Mouse (Mus musculus): ENCODE results near the gene Wwc2. TPM values are rescaled to one million over a fixed set of nuclear protein-coding genes. Genes with fewer than 3 reads are reported as not detected.
A peak's percentile ranks its signal among the peaks of the same experiment; 100 is the strongest.

Wwc2 gene
- polyA plus RNA-seq, 1 experiment from 2014 or later: 5.1 TPM

GRCm38 (mm10) chr8:47933087-47933486 lies 57.6 kb downstream of the Wwc2 start:
- Histone ChIP-seq H3K4me3 (ENCODE audit: low read depth, low read length) (no peak overlapping the region), H3K4me1 (replicated peaks; ENCODE audit: control insufficient read depth, insufficient read depth) (peaks cover 4% of the 10 kb centered on the region), H3K36me3 (ENCODE audit: control insufficient read depth, insufficient read depth, low read length) (no peaks in the 10 kb centered on the region), H3K4me2 (replicated peaks; ENCODE audit: low read depth) (no peak overlapping the region), H3K27ac (replicated peaks) (no peak overlapping the region), H3K9me3 (ENCODE audit: control insufficient read depth, low read length) (no peaks in the 10 kb centered on the region), H3K27me3 (ENCODE audit: control insufficient read depth, insufficient read depth, low read length) (no peaks in the 10 kb centered on the region), H3K9ac (ENCODE audit: low read length) (no peak overlapping the region)
- no peak for ATAC-seq (ENCODE audit: low FRiP score, low TSS enrichment)
- 83% methylated on average over 3 of the region's 3 CpGs for WGBS
- TF ChIP-seq CTCF (IDR thresholded peaks at IDR 0.05; ENCODE audit: low read depth): no peak
- no peak for TF ChIP-seq EP300 (optimal IDR thresholded peaks at IDR 0.05)
- DNase-seq (ENCODE audit: low spot score): no peak

- H3K4me1 ChIP-seq (replicated peaks; ENCODE audit: control insufficient read depth, insufficient read depth): peaks cover 4% of the 10 kb centered on the region
- DNase-seq (ENCODE audit: low spot score) (peak; percentile 55), ATAC-seq (ENCODE audit: low FRiP score, low TSS enrichment) (peak; percentile 88)
- no peak for TF ChIP-seq EP300 (optimal IDR thresholded peaks at IDR 0.05)
- peak; percentile 53 for TF ChIP-seq CTCF (IDR thresholded peaks at IDR 0.05; ENCODE audit: low read depth)
- H3K9ac ChIP-seq (ENCODE audit: low read length): 0 out of 2 replicates have a peak overlapping the region, but pooled peaks have one; percentile 13
- H3K27ac ChIP-seq (replicated peaks): peak overlapping the region; percentile 5; the same call in 1 of the 2 replicates
- 13% methylated on average over 16 of the region's 16 CpGs for WGBS
- peak overlapping the region; percentile 31 for H3K4me2 ChIP-seq (replicated peaks; ENCODE audit: low read depth)
- H3K36me3 ChIP-seq (ENCODE audit: control insufficient read depth, insufficient read depth, low read length): no peaks in the 10 kb centered on the region
- H3K27me3 ChIP-seq (ENCODE audit: control insufficient read depth, insufficient read depth, low read length): no peaks in the 10 kb centered on the region
- H3K9me3 ChIP-seq (ENCODE audit: control insufficient read depth, low read length): no peaks in the 10 kb centered on the region
- no peak overlapping the region for H3K4me3 ChIP-seq (ENCODE audit: low read depth, low read length)
Measured at GRCm38 (mm10) chr8:47932028-47932790, 58.5 kb downstream of the Wwc2 start.

DNA sequence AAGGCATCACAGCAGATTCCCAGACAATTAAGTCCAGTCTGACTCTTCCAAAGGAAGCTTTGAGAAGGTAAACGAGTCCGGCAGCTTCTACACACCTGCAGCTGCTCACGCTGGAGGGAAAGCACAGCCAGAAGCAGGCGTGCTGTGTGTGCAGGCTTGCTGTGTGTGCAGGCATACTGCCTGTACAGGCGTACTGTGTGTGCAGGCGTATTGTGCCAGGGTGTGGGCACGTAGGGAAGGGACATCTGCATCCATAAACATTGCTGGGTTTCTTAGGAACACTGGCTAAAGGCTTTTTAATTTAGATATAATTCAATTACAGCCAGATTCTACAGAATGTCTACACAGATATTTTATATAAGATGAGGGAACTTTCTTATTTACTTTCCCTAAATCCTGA lies 59.4 kb downstream of the Wwc2 start:
- ATAC-seq (ENCODE audit: low FRiP score, low TSS enrichment) (no peak), DNase-seq (ENCODE audit: low spot score) (no peak)
- Histone ChIP-seq H3K9ac (ENCODE audit: low read length) (no peak overlapping the region), H3K27ac (replicated peaks) (no peak overlapping the region), H3K36me3 (ENCODE audit: control insufficient read depth, insufficient read depth, low read length) (no peaks in the 10 kb centered on the region), H3K4me2 (replicated peaks; ENCODE audit: low read depth) (no peak overlapping the region), H3K27me3 (ENCODE audit: control insufficient read depth, insufficient read depth, low read length) (no peaks in the 10 kb centered on the region), H3K9me3 (ENCODE audit: control insufficient read depth, low read length) (no peaks in the 10 kb centered on the region), H3K4me1 (replicated peaks; ENCODE audit: control insufficient read depth, insufficient read depth) (peaks cover 4% of the 10 kb centered on the region), H3K4me3 (ENCODE audit: low read depth, low read length) (no peak overlapping the region)
- TF ChIP-seq EP300 (optimal IDR thresholded peaks at IDR 0.05) (no peak), CTCF (IDR thresholded peaks at IDR 0.05; ENCODE audit: low read depth) (no peak)
- WGBS: 62% methylated on average over 7 of the region's 7 CpGs

DNA sequence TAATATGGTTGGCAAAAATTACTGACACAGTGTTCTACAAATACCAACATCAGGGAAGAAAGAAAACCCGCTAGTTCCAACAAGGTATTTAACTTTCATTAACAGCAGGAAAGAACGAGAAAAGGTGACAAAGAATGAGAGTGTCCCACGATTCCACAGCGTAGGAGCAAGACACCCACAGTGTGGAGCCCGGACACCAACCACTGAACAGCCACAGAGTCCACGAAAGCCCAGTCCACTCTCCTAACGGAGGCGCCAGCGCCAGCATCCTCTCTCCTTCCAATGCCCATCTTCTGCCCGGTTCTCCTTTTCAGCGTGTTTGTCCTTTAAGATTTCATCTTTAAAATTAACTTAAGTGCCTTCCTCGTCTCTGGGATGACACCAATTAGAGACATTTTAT lies 61.1 kb downstream of the Wwc2 start:
- Histone ChIP-seq H3K27me3 (ENCODE audit: control insufficient read depth, insufficient read depth, low read length) (no peaks in the 10 kb centered on the region), H3K9me3 (ENCODE audit: control insufficient read depth, low read length) (no peaks in the 10 kb centered on the region), H3K4me3 (ENCODE audit: low read depth, low read length) (no peak overlapping the region), H3K4me2 (replicated peaks; ENCODE audit: low read depth) (no peak overlapping the region), H3K9ac (ENCODE audit: low read length) (no peak overlapping the region), H3K27ac (replicated peaks) (no peak overlapping the region), H3K36me3 (ENCODE audit: control insufficient read depth, insufficient read depth, low read length) (no peaks in the 10 kb centered on the region), H3K4me1 (replicated peaks; ENCODE audit: control insufficient read depth, insufficient read depth) (peaks cover 4% of the 10 kb centered on the region)
- WGBS: 87% methylated on average over 12 of the region's 12 CpGs
- DNase-seq (ENCODE audit: low spot score) (no peak), ATAC-seq (ENCODE audit: low FRiP score, low TSS enrichment) (no peak)
- TF ChIP-seq CTCF (IDR thresholded peaks at IDR 0.05; ENCODE audit: low read depth) (no peak), EP300 (optimal IDR thresholded peaks at IDR 0.05) (no peak)

DNA sequence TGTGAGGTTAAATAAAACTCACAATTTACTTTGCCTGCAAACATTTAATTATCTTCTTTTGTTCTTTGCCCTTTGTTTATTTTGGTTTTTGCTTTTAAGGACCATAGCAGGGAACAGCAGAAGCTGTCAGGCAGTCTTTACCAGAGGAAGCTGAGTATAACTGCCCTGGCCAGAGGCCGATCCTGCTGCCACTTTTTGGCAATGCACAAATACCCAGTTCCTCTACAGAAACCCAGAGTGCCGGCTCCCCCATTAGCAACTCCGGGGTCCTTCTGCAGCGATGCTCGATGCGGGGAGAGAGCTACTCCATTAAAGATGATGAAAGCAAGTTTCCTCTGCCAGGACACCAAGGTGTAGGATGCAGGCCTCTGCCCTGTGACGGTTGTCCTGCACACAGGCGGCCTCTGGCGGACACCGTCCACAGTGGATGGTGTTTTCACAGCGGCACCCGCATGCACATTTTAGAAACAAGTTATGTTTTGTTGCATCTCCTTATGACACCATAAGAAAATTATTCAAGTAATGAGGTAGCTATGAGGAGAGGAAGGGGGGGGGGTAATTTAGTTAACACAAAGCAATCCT lies 62.0 kb downstream of the Wwc2 start:
- DNase-seq (ENCODE audit: low spot score): no peak
- no peaks in the 10 kb centered on the region for H3K9me3 ChIP-seq (ENCODE audit: control insufficient read depth, low read length)
- TF ChIP-seq EP300 (optimal IDR thresholded peaks at IDR 0.05) (no peak), CTCF (IDR thresholded peaks at IDR 0.05; ENCODE audit: low read depth) (no peak)
- H3K36me3 ChIP-seq (ENCODE audit: control insufficient read depth, insufficient read depth, low read length): no peaks in the 10 kb centered on the region
- no peaks in the 10 kb centered on the region for H3K27me3 ChIP-seq (ENCODE audit: control insufficient read depth, insufficient read depth, low read length)
- H3K27ac ChIP-seq (replicated peaks): no peak overlapping the region
- H3K4me1 ChIP-seq (replicated peaks; ENCODE audit: control insufficient read depth, insufficient read depth): peaks cover 4% of the 10 kb centered on the region
- 86% methylated on average over 12 of the region's 12 CpGs for WGBS
- H3K4me3 ChIP-seq (ENCODE audit: low read depth, low read length): no peak overlapping the region
- no peak overlapping the region for H3K4me2 ChIP-seq (replicated peaks; ENCODE audit: low read depth)
- no peak for ATAC-seq (ENCODE audit: low FRiP score, low TSS enrichment)
- no peak overlapping the region for H3K9ac ChIP-seq (ENCODE audit: low read length)

- no peak overlapping the region for H3K27ac ChIP-seq (replicated peaks)
- H3K36me3 ChIP-seq (ENCODE audit: control insufficient read depth, insufficient read depth, low read length): no peaks in the 10 kb centered on the region
- H3K4me3 ChIP-seq (ENCODE audit: low read depth, low read length): no peak overlapping the region
- H3K4me2 ChIP-seq (replicated peaks; ENCODE audit: low read depth): no peak overlapping the region
- H3K4me1 ChIP-seq (replicated peaks; ENCODE audit: control insufficient read depth, insufficient read depth): no peaks in the 10 kb centered on the region
- H3K9ac ChIP-seq (ENCODE audit: low read length): no peak overlapping the region
- no peaks in the 10 kb centered on the region for H3K27me3 ChIP-seq (ENCODE audit: control insufficient read depth, insufficient read depth, low read length)
- TF ChIP-seq CTCF (IDR thresholded peaks at IDR 0.05; ENCODE audit: low read depth) (no peak), EP300 (optimal IDR thresholded peaks at IDR 0.05) (no peak)
- 56% methylated on average over 6 of the region's 6 CpGs for WGBS
- ATAC-seq (ENCODE audit: low FRiP score, low TSS enrichment) (no peak), DNase-seq (ENCODE audit: low spot score) (no peak)
- no peaks in the 10 kb centered on the region for H3K9me3 ChIP-seq (ENCODE audit: control insufficient read depth, low read length)
Measured at GRCm38 (mm10) chr8:47924921-47925320, 65.8 kb downstream of the Wwc2 start.
